Mouse (Mus musculus) MEL (cell line): ENCODE data around the gene Gpr108.

Experiments used
- CTCF ChIP-seq, 3 experiments: IDR thresholded peaks in 2 of 3; conservative IDR thresholded peaks in 1 of 3; 2 replicates each; pipeline ENCODE4 v1.5.1; 2011 to 2012; ENCODE audit warnings: low read length in 3 of 3, low read depth in 2 of 3, mild to moderate bottlenecking in 2 of 3, improper control_type of control experiment in 1 of 3, inconsistent platforms in 1 of 3, mixed read lengths in 1 of 3, moderate library complexity in 1 of 3; ENCODE audit not compliant: control insufficient read depth in 1 of 3, insufficient read depth in 1 of 3, poor library complexity in 1 of 3, severe bottlenecking in 1 of 3
- HCFC1 ChIP-seq: IDR thresholded peaks from 2 replicates; pipeline ENCODE4 v1.6.1; 2012; ENCODE audit warnings: low read depth, mild to moderate bottlenecking, inconsistent platforms, low read length, improper control_type of control experiment, moderate library complexity
- JUND ChIP-seq: IDR thresholded peaks from 2 replicates; pipeline ENCODE4 v1.6.1; 2011; ENCODE audit warnings: low read depth, mild to moderate bottlenecking, improper control_type of control experiment, low read length
- MEF2A ChIP-seq: IDR thresholded peaks from 2 replicates; pipeline ENCODE4 v1.6.1; 2014; ENCODE audit warnings: low read depth, mild to moderate bottlenecking, inconsistent platforms, low read length, improper control_type of control experiment; ENCODE audit not compliant: poor library complexity, insufficient replicate concordance, severe bottlenecking; ENCODE audit errors: extremely low read depth
- MYC ChIP-seq: IDR thresholded peaks from 2 replicates; pipeline ENCODE4 v1.6.1; 2011; ENCODE audit warnings: low read depth, mild to moderate bottlenecking, low read length, improper control_type of control experiment, moderate library complexity
- NRF1 ChIP-seq: IDR thresholded peaks from 2 replicates; pipeline ENCODE4 v1.6.1; 2014; ENCODE audit warnings: low read depth, mild to moderate bottlenecking, inconsistent platforms, low read length, improper control_type of control experiment, moderate library complexity; ENCODE audit not compliant: poor library complexity, insufficient read depth, severe bottlenecking
- POLR2A ChIP-seq, 2 experiments: IDR thresholded peaks; 2 replicates each; pipeline ENCODE4 v1.6.1; 2011 to 2012; ENCODE audit warnings: low read length in 2 of 2, mild to moderate bottlenecking in 2 of 2, control low read depth in 1 of 2, improper control_type of control experiment in 1 of 2, low read depth in 1 of 2, moderate library complexity in 1 of 2; ENCODE audit not compliant: control insufficient read depth in 1 of 2, insufficient read depth in 1 of 2, poor library complexity in 1 of 2
- POLR2AphosphoS2 ChIP-seq: IDR thresholded peaks from 2 replicates; pipeline ENCODE4 v1.6.1; 2011; ENCODE audit warnings: low read length, improper control_type of control experiment
- ZMIZ1 ChIP-seq: IDR thresholded peaks from 2 replicates; pipeline ENCODE4 v1.6.1; 2012; ENCODE audit warnings: low read depth, mild to moderate bottlenecking, inconsistent platforms, low read length, improper control_type of control experiment, moderate library complexity
- ZNF384 ChIP-seq: IDR thresholded peaks from 2 replicates; pipeline ENCODE4 v1.6.1; 2012; ENCODE audit warnings: low read depth, mild to moderate bottlenecking, inconsistent platforms, low read length, improper control_type of control experiment

DNA sequence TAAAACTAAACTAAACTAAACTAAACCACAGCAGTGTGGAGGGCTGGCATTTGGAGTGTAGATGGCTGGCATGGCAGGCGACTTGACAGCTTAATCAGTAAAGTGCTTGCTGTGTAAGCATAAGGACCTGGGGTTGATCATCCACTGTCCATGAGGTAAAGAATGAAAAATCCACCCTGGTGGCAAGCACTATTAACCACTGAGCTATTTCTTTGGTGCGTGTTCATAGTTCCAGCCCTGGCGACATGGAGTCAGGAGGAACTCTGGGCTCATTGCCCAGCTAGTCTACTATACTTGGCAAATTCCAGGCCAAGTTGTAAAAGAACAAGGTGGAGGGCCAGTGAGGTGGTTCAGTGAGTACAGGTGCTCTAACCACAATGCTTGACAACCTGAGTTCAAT lies 40.3 kb downstream of the Gpr108 start:
- TF ChIP-seq HCFC1 = no peak
- no peak for TF ChIP-seq POLR2A (IDR thresholded peaks at IDR 0.05; ENCODE audit: control insufficient read depth in 1 of 2, insufficient read depth in 1 of 2, low read depth in 1 of 2, low read length in 2 of 2, poor library complexity in 1 of 2)
- no peak for TF ChIP-seq POLR2AphosphoS2
- no peak for TF ChIP-seq CTCF (IDR thresholded peaks at IDR 0.05 in 2 of 3, conservative IDR thresholded peaks at IDR 0.05 in 1 of 3; ENCODE audit: control insufficient read depth in 1 of 3, insufficient read depth in 1 of 3, low read depth in 2 of 3, low read length in 3 of 3, poor library complexity in 1 of 3, severe bottlenecking in 1 of 3)
- no peak for TF ChIP-seq ZMIZ1
- no peak for TF ChIP-seq JUND
- TF ChIP-seq NRF1 = no peak
- TF ChIP-seq MEF2A = no peak
- TF ChIP-seq ZNF384 = no peak
- no peak for TF ChIP-seq MYC
